Mouse (Mus musculus): ENCODE measurements around the gene Ugt1a9.
"Not testable (repeated sequence)": the region's sequence is repeated elsewhere in the genome, so short reads cannot be mapped to it uniquely, and the experiment has no call there.

Gene Ugt1a9

DNA sequence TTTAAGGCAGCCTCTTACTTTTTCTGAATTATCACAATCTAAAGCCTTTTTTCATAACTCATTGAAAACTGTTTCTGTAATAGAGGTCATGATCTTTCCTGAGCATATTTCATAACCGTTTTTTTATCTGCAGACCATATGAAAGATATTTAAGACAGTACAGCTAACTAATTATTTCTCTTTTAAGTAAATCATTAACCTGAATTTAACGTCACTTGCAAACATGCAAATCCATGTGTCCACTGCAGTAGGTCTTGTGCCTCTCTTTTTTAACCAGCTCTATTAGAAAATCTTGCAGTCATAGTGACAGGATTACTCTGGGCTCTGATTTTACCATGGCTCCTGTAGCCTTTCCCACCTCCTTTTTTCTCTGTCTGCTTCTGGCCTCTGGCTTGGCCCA, at the start of gene Ugt1a9:
Gene Ugt1a9, plus strand, starts transcription at position 306 of the 400 bp plus-strand sequence.
- DNase-seq, result no peak

DNA sequence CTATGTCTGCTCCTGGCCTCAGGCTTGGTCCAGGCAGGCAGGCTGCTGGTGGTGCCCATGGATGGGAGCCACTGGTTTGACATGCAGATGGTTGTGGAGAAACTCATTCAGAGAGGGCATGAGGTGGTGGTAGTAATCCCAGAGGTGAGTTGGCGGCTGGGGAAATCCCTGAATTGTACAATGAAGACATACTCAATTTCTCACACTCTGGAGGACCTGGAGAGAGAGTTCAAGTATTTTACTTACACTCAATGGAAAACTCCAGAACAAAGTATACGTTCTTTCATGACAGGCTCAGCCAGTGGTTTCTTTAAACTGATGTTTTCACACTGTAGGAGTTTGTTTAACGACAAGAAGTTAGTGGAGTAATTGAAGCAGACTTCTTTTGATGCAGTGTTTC, 45.4 kb upstream of the Ugt1a9 start:
- DNase-seq, result not testable (repeated sequence)

DNA sequence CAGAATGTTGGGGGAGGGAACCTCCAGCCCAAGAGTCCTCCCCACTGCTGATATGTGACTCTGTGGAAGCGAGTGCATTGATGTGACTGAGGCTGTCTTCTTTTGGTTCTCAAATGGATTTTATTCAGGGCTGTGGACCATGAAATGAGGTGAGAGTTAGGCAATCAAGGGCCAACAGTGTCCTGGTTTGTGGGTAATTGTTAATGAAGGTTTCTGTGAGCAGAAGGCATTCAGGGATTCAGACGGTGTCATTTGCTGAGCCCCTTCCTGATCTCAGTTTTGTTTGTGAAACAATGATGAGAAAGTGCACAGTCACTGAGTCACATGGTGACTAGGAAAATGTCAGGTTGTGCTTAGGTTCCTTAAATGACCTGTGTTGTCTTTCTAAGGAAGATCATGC, 27.6 kb upstream of the Ugt1a9 start:
- DNase-seq, result not testable (repeated sequence)

GRCm38 (mm10) chr1:88044832-88045437, 25.7 kb upstream of the Ugt1a9 start:
- not testable (repeated sequence) for DNase-seq

DNA sequence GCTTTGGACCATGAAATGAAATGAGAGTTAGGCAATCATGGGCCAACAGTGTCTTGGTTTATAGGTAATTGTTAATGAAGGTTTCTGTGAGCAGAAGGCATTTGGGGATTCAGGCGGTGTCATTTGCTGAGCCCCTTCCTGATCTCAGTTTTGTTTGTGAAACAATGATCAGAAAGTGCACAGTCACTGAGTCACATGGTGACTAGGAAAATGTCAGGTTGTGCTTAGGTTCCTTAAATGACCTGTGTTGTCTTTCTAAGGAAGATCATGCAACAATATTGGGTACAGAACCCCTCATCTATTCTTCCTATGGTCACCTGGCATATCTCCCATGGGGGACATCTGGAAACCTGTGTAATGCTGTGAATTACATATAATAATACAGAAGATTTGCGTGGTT, 23.2 kb upstream of the Ugt1a9 start:
- DNase-seq, result not testable (repeated sequence)

DNA sequence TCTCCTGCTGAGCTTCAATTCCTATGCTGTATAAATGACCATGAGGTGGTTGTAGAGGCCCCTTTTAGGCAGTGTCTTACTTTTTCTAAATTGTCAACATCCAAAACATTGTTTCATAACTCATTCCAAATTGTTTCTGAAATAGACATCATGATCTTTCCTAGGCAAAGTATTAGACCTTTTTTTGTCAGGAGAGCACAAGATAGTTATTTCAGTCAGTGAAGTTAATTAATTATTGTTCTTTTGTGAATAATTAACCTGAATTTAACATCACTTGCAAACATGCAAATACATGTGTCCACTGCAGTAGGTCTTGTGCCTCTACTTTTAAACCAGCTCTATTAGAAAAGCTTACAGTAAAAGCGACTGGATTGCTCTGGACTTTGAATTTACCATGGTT, 15.5 kb upstream of the Ugt1a9 start, which contains the start of gene Ugt1a10:
Gene Ugt1a10, plus strand, starts transcription at position 301 of the 400 bp plus-strand sequence.
- DNase-seq, result no peak

GRCm38 (mm10) chr1:88066472-88067102, 4.0 kb upstream of the Ugt1a9 start:
- DNase-seq, result not testable (repeated sequence)

GRCm38 (mm10) chr1:88070902-88071301, 302 bp downstream of the Ugt1a9 start:
- DNase-seq, result no peak

GRCm38 (mm10) chr1:88074471-88074870, 3.9 kb downstream of the Ugt1a9 start:
- DNase-seq, result no peak

GRCm38 (mm10) chr1:88077128-88077527, 6.5 kb downstream of the Ugt1a9 start:
- DNase-seq, result no peak

DNA sequence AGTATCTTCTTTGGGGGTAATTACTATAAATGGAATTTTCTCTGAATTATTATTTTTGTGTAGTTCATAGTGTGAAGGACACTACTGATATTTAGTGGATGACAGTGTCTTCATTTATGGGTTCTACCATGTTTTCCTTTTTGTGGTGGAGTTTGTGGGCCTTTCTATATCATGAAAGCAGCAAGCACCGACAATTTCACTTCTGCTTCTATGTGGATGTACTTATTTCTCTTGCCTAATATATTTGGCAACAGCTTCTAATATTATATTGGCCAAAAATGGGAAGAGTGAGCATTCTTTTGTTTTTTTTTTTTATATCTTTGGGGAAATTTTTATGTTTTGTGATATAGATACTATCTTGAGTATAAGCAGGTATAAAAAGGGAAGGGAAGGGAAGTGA, 11.1 kb downstream of the Ugt1a9 start:
- no peak for DNase-seq

DNA sequence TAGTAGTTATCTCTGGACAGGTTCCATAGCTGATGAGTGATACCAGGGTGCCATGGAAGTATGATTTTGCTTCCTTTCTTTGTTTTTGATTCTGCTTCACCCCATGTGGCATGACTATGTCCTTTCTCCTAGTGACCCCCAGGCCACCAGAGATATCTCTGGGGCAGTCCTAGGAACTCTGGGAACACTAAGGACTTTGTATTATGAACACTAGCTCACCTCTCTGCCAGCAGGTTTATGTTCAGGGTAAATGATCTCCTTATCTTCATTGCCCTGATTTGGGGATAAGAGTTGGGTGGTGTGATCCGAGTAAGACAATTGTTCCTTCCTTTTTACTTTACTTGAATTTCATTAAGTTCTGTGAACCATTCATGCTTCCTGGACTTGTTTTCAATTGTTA, 15.5 kb downstream of the Ugt1a9 start:
- DNase-seq, result no peak

- DNase-seq, result no peak
Measured at GRCm38 (mm10) chr1:88087513-88087912, 16.9 kb downstream of the Ugt1a9 start, which contains the start of gene Ugt1a8. Gene Ugt1a8 (plus strand): TSS chr1:88087813.

GRCm38 (mm10) chr1:88092341-88092740, 21.7 kb downstream of the Ugt1a9 start:
- DNase-seq, result no peak

- DNase-seq, result not testable (repeated sequence)
Measured at GRCm38 (mm10) chr1:88094270-88094676, 23.7 kb downstream of the Ugt1a9 start.

- peak; percentile 2 for DNase-seq
Measured at GRCm38 (mm10) chr1:88094941-88095492, 24.4 kb downstream of the Ugt1a9 start, which contains the start of gene Ugt1a7c. Gene Ugt1a7c (plus strand): TSS chr1:88095062.

GRCm38 (mm10) chr1:88098546-88098945, 27.9 kb downstream of the Ugt1a9 start:
- not testable (repeated sequence) for DNase-seq

DNA sequence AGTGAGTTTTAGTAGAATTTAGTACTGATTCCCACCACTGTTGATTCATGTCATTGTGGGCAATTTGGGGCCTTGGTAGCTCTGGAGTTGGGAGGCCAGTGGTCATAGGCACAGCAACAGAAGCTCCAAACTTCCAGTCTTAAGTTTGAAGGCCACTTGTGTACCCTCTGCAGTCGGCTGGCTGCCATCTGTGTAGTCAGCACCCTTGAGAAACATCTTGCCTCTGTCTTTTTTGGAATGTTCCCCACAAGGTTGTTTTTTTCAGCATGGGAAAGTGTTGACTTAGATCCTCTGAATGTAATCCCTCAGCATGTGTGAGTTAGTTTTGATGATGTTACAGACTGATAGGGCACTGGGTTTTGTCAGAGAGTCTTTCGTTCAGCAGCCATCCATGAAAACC, 29.1 kb downstream of the Ugt1a9 start:
- DNase-seq, result not testable (repeated sequence)

GRCm38 (mm10) chr1:88103019-88103418, 32.4 kb downstream of the Ugt1a9 start, which contains the start of gene Ugt1a6b:
Gene Ugt1a6b (plus strand): TSS chr1:88103252.
- DNase-seq, result not testable (repeated sequence)

DNA sequence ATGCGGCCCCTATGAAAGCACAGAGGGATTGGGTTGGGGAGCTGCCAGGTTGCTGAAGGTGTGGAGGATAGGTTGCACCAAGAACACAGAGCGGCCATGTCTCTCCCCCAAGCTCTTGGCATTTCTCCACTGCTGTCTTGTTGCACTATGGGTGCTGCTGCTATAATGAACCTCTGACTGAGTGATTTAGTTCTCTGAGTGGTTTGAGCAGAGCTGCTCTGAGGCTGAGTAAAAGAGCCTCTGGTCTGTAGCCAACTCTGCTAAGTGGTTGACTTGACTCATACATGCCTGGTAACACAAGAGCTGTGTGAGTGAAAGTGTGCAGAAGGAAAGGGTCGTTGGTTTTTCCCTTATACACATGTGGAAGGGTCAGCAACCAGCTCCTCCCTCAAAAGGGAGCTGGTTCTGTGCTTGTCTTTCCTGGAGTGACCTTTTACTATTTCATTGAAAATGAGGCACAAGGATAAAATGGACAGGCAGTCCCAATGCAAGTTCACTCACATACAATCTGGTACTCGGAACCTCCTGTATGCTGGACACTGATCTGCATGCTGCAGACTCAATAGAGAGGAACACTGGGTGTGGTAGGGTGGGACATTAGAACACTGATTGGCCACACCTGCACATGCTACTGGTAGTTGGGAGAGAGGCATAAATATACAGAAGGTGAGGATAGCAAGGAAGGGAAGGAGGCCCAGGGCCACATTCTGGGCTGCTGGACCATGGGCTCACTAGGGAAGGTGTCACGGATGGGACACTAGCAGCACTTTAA, 33.3 kb downstream of the Ugt1a9 start:
- DNase-seq, result not testable (repeated sequence)

DNA sequence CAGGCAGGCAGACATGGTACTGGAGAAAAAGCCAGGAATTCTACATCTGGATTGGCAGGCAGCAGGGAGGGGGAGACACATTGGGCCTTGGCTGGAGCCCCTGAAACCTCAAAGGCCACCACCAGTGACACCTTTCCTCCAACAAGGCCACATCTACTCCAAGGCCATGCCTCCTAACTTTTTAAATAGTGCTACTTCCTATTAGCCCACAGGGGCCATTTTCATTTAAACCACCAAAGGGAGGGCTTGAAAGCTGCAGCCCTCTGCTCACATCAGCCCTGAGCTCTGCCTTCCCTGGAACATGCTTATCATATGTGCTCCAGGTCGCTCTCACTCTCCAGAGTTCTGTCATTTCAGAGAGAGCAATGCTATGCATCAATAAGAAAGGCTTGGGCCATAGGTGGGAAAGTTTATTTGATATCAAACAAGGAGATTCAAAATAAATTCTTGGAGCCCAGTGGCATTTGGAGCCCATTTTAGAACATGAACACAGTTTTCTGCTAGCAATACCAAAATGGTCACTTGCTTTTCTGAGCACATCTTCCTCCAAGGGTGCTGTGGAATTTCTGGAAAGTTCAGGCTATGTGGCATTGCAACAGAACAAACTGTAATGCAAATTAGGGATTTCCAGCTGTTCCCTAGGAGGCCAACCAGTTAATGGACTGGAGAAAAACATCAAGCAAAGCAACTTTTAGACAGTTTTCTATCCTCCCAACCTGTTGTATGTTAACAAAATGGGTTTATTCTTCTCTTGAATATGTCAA, 34.2 kb downstream of the Ugt1a9 start:
- no peak for DNase-seq

GRCm38 (mm10) chr1:88105656-88106055, 35.1 kb downstream of the Ugt1a9 start:
- DNase-seq, result no peak
